Mouse (Mus musculus) splenic B cell, adult 2 months (primary cell): ENCODE measurements around the gene Pds5b.
"Not testable (repeated sequence)": the region's sequence is repeated elsewhere in the genome, so short reads cannot be mapped to it uniquely, and the experiment has no call there.

Experiments used
- DNase-seq: peaks from one replicate; pipeline ENCODE4 v3.0.0-alpha.2; 2011; ENCODE audit warnings: low read depth, low spot score
- H3K27me3 ChIP-seq: 2 replicates; pipeline ENCODE4 v1.6.1; 2012; ENCODE audit warnings: mild to moderate bottlenecking, low read length, moderate library complexity, mixed read lengths; ENCODE audit not compliant: control insufficient read depth, poor library complexity, insufficient read depth, severe bottlenecking
- H3K36me3 ChIP-seq: 2 replicates; pipeline ENCODE4 v1.6.1; 2012; ENCODE audit warnings: mild to moderate bottlenecking, low read length, moderate library complexity, mixed read lengths; ENCODE audit not compliant: control insufficient read depth, poor library complexity, insufficient read depth, severe bottlenecking

Gene Pds5b

GRCm38 (mm10) chr5:150668731-150669130, 4.8 kb upstream of the Pds5b start:
- Histone ChIP-seq H3K27me3 (no peaks in the 10 kb centered on the region), H3K36me3 (no peaks in the 10 kb centered on the region)
- DNase-seq, result no peak

- H3K36me3 ChIP-seq, result no peaks in the 10 kb centered on the region
- no peak for DNase-seq
- no peaks in the 10 kb centered on the region for H3K27me3 ChIP-seq
Measured at GRCm38 (mm10) chr5:150672343-150672742, 1.2 kb upstream of the Pds5b start.

DNA sequence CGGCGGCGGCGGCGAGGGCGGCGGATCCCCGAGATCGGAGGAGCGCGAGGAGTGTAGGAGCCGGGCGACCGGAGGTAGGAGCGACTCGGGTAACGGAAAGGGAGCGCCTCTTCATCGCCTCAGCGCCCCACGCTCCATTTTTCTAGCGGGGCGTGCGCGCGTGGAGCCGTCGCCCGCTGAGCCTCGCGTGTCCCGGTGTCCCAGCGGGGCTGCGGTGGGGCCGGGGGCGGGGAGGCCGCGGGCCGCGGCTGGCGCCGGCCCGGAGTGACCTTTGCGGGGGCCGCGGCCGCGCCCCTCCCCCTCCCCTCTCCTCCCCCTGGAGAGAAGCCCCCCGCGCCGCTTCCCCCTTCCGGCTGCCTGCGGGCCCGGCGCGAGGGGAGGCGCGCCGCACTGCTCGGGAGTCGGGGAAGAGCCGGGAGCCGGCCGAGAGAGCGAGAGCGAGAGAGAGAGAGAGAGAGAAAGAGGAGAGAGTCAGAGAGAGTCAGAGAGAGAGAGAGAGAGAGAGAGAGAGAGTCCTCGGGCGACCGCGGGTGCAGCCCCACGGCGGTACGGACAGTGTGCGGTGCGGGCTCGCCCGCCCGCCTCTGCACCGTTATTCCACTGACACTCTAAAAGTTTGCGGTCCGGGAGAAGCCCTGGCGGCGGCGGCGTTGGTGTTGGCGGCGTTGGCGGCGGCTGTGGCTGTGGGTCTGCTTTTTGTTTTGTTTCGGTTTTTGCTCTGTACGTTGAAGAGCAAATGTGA, 512 bp downstream of the Pds5b start:
- Histone ChIP-seq H3K27me3 (no peaks in the 10 kb centered on the region), H3K36me3 (no peaks in the 10 kb centered on the region)
- DNase-seq, result peak; percentile 45

GRCm38 (mm10) chr5:150674866-150675265, 1.3 kb downstream of the Pds5b start:
- DNase-seq, result peak; percentile 19
- no peaks in the 10 kb centered on the region for H3K27me3 ChIP-seq
- no peaks in the 10 kb centered on the region for H3K36me3 ChIP-seq

DNA sequence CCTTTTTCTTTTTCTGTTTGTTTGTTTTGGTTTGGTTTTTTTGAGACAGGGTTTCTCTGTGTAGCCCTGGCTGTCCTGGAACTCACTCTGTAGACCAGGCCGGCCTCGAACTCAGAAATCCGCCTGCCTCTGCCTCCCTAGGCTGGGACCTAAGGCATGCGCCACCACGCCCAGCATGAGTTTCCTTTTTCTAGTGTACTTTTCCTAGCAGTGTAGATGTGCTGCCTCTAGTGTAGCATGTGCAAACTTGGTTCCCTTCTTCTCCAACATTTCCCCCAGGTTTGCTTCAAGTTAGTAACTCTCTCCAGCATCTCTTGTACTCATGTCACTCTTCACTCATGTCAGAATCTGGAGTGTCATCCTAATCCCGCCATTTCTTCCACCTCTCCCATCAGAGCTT, 9.3 kb downstream of the Pds5b start:
- DNase-seq, H3K27me3 ChIP-seq, H3K36me3 ChIP-seq: not testable (repeated sequence)

- Histone ChIP-seq H3K27me3 (no peaks in the 10 kb centered on the region), H3K36me3 (no peaks in the 10 kb centered on the region)
- no peak for DNase-seq
Measured at GRCm38 (mm10) chr5:150690685-150691084, 17.1 kb downstream of the Pds5b start.

- no peak for DNase-seq
- Histone ChIP-seq H3K27me3 (no peaks in the 10 kb centered on the region), H3K36me3 (no peaks in the 10 kb centered on the region)
Measured at GRCm38 (mm10) chr5:150693277-150693676, 19.7 kb downstream of the Pds5b start.

- no peaks in the 10 kb centered on the region for H3K27me3 ChIP-seq
- peak; percentile 73 for DNase-seq
- no peaks in the 10 kb centered on the region for H3K36me3 ChIP-seq
Measured at GRCm38 (mm10) chr5:150702714-150703113, 29.2 kb downstream of the Pds5b start.

DNA sequence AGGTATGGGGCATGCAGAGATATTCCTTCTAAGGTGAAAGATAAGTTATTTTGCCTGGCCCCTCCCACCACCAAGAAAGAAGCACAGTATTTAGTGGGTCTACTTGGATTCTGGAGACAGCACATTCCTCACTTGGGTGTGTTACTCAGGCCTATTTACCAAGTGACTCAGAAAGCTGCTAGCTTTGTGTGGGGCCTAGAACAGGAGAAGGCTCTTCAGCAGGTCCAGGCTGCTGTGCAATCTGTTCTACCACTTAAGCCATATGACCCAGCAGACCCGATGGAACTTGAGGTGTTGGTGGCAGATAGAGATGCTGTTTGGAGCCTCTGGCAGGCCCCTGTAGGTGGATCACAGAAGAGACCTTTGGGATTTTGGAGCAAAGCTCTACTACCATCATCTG, 33.1 kb downstream of the Pds5b start:
- not testable (repeated sequence) for H3K27me3 ChIP-seq, H3K36me3 ChIP-seq, DNase-seq

GRCm38 (mm10) chr5:150707181-150707580, 33.6 kb downstream of the Pds5b start:
- DNase-seq, H3K36me3 ChIP-seq, H3K27me3 ChIP-seq: not testable (repeated sequence)

- Histone ChIP-seq H3K27me3 (no peaks in the 10 kb centered on the region), H3K36me3 (no peaks in the 10 kb centered on the region)
- no peak for DNase-seq
Measured at GRCm38 (mm10) chr5:150711503-150711902, 38.0 kb downstream of the Pds5b start.

DNA sequence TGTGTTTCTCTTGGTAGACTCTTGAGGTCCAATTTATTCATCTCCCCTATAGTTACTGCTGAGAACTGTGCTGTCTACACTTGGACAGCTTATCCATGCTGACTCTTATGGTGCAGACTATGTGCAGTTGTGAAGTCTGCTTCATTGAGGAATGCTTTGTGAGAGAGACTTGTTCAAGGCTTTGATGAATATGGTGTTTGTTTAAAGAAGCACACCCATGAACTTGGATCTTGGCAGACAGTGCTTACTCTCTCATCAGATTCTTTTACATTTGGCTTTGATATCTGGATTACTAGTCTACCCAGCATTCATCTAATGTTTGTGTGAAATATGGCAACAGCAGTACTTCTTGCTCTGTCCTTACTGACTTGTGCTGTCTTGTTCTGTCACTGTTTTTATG, 39.9 kb downstream of the Pds5b start:
- H3K27me3 ChIP-seq, result no peaks in the 10 kb centered on the region
- DNase-seq, result no peak
- no peaks in the 10 kb centered on the region for H3K36me3 ChIP-seq

GRCm38 (mm10) chr5:150717775-150718174, 44.2 kb downstream of the Pds5b start:
- DNase-seq, result peak; percentile 72
- no peaks in the 10 kb centered on the region for H3K27me3 ChIP-seq
- H3K36me3 ChIP-seq, result 0 out of 2 replicates have a peak, but pooled peaks cover 2% of the 10 kb centered on the region

DNA sequence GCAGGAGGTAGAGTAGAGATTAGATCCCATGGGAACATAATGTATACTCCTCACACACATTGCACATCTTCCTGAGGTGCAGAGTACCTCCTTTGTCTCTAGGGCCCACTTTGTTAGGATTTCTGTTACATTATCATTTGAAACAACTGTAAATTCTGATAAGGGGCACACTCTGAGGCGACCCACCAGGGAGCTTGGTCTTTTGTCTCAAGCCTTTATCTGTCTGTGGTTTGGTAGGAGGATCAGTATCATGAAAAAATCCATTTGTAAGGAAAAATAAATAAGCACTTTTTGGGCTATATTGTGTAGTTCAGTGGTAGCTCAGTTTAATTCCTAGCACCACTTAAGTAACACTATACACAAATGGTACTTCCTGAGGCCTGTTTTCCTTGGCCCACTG, 51.1 kb downstream of the Pds5b start:
- Histone ChIP-seq H3K27me3 (no peaks in the 10 kb centered on the region), H3K36me3 (0 out of 2 replicates have a peak, but pooled peaks cover 3% of the 10 kb centered on the region)
- DNase-seq, result no peak

DNA sequence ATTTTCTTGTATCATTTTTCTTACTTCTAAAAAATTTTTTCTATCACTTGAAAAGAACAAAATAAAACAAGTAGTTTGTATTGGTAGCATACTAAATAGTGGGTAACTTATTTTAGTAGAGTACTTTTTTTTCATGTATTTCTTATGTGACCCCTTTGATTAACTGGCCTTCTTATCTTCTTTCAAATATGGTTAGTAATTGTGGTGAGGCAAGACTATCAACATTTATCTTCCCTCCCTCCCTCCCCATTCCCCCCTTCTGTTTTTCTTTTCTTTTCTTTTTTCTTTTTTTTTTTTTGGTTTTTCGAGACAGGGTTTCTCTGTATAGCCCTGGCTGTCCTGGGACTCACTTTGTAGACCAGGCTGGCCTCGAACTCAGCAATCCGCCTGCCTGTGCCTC, 63.5 kb downstream of the Pds5b start:
- H3K36me3 ChIP-seq, H3K27me3 ChIP-seq, DNase-seq: not testable (repeated sequence)

DNA sequence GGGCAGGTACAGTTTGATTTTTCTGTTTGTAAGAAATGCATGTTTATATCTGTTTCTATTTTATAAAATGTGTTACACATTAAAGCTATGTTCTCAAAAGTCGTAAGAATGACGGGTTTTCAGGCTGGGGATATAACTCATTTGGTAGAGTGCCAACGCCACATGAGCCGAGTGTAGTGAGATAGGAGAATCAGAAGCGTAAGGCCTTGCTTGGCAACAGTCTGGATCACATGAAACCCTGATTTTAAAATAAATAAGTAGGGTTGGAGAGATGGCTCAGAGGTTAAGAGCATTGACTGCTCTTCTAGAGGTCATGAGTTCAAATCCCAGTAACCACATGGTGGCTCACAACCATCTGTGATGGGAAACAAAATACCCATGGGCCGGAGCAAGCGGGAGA, 65.8 kb downstream of the Pds5b start:
- Histone ChIP-seq H3K27me3 (no peaks in the 10 kb centered on the region), H3K36me3 (peaks cover 6% of the 10 kb centered on the region; the same call in 1 of the 2 replicates)
- no peak for DNase-seq
